Mouse (Mus musculus) olfactory bulb, adult 2 months (tissue): ENCODE measurements around the gene Dusp3.

Source experiments
- CTCF ChIP-seq: fragments of 200-500 bp; IDR thresholded peaks from 2 replicates; pipeline ENCODE4 v1.5.1; 2012; ENCODE audit warnings: low read depth, mild to moderate bottlenecking, low read length, moderate library complexity; ENCODE audit not compliant: insufficient read depth
- POLR2A ChIP-seq: fragments of 200-500 bp; IDR thresholded peaks from 2 replicates; pipeline ENCODE4 v1.6.1; 2012; ENCODE audit warnings: mild to moderate bottlenecking, low read depth, low read length, moderate library complexity; ENCODE audit not compliant: insufficient read depth

GRCm38 (mm10) chr11:102035456-102035960, 48.7 kb upstream of the Dusp3 start:
- TF ChIP-seq POLR2A (no peak), CTCF (no peak)
